Mouse (Mus musculus) B cell, adult 62 days (primary cell): ENCODE measurements around the gene Olfr397. TPM values are rescaled to one million over a fixed set of nuclear protein-coding genes. Genes with fewer than 3 reads are reported as not detected.

Source experiments
- total RNA-seq: library from RNA; stranded (reverse); gene quantifications from 4 replicates; pipeline ENCODE4 v1.2.4, GENCODE M21; 2023

Olfr397 gene
- total RNA-seq: not detected in 4 replicates

GRCm38 (mm10) chr11:73960517-73960916 lies at the start of gene Olfr397:
Gene Olfr397, plus strand, starts transcription at chr11:73960817.

DNA sequence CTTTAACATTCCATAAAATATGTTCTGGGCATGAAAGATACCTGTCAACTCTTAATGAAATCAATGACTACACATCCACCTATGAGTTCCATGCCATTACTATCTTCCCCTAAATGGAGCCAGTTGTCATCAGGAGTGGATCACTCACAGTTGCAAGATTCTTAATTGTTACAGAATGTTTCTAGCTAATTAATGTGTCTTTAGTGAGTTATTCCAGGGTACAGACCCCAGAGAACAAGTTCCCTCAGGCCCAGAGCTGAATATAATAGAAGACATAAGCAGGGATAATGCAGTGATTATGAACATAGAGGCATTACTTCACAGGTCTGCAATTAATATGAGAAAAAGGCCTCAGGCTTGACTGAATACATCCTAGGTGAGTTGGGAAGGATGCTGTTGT lies 24.2 kb upstream of the Olfr397 start, which contains the start of gene Olfr23:
Olfr23 (plus strand) TSS at position 301 of the 400 bp plus-strand sequence.

GRCm38 (mm10) chr11:73990307-73990706 lies 29.7 kb downstream of the Olfr397 start, which contains the start of gene Olfr398:
Gene Olfr398, minus strand, starts transcription at chr11:73990407.

Other genes with a start within 250 kb of the Olfr397 start
- not detected in 4 replicates for gene Olfr389, start 180.1 kb upstream of the Olfr397 start, total RNA-seq
- not detected in 4 replicates for gene Olfr390, start 177.9 kb upstream of the Olfr397 start, total RNA-seq
- gene Olfr391-ps, start 157.8 kb upstream of the Olfr397 start, total RNA-seq: not detected in 4 replicates
- gene Olfr392, start 143.8 kb upstream of the Olfr397 start, total RNA-seq: not detected in 4 replicates
- not detected in 4 replicates for gene Olfr393, start 109.4 kb upstream of the Olfr397 start, total RNA-seq
- gene Olfr394, start 70.0 kb upstream of the Olfr397 start, total RNA-seq: not detected in 4 replicates
- gene Olfr395, start 51.5 kb upstream of the Olfr397 start, total RNA-seq: not detected in 4 replicates
- not detected in 4 replicates for gene Olfr23, start 24.1 kb upstream of the Olfr397 start, total RNA-seq
- gene Olfr398, start 29.6 kb downstream of the Olfr397 start, total RNA-seq: not detected in 4 replicates
- not detected in 4 replicates for gene Olfr139, start 95.7 kb downstream of the Olfr397 start, total RNA-seq
- not detected in 4 replicates for gene Olfr399, start 95.8 kb downstream of the Olfr397 start, total RNA-seq
- gene Zfp616, start 109.1 kb downstream of the Olfr397 start, total RNA-seq: not detected in 4 replicates
- not detected in 4 replicates for gene Olfr401, start 152.9 kb downstream of the Olfr397 start, total RNA-seq
- gene Olfr402, start 192.7 kb downstream of the Olfr397 start, total RNA-seq: not detected in 4 replicates
- gene Olfr403, start 225.4 kb downstream of the Olfr397 start, total RNA-seq: not detected in 4 replicates